Mouse (Mus musculus) left cerebral cortex, adult 8-10 months (tissue): Measurements from ENCODE around the gene Aph1a. TPM values are rescaled to one million over a fixed set of nuclear protein-coding genes. Genes with fewer than 3 reads are reported as not detected.

ENCODE experiments used
- total RNA-seq, 4 experiments: library from RNA; stranded (reverse); gene quantifications; 2 replicates each; pipeline ENCODE4 v1.2.4; 2022

Aph1a gene
- total RNA-seq, 4 experiments from 2014 or later = 65.4 to 77.7 (median 72.4) TPM

Other genes with a start within 250 kb of the Aph1a start
- 10 to 100 TPM; 47.2 to 59.6 (median 54.3) TPM for gene Mcl1, start 235.2 kb upstream of the Aph1a start, total RNA-seq
- gene Adamtsl4, start 206.1 kb upstream of the Aph1a start, total RNA-seq = 10 to 100 TPM in 3 of 4 experiments, 1 to 10 TPM in 1; 9.4 to 12.9 (median 11.4) TPM
- 10 to 100 TPM; 10.2 to 13.3 (median 11.7) TPM for gene Ecm1, start 154.4 kb upstream of the Aph1a start, total RNA-seq
- gene Tars2, start 133.8 kb upstream of the Aph1a start, total RNA-seq = 10 to 100 TPM; 36.2 to 40.6 (median 37.4) TPM
- gene Rprd2, start 75.1 kb upstream of the Aph1a start, total RNA-seq = 10 to 100 TPM; 60.1 to 68.9 (median 62.8) TPM
- 10 to 100 TPM; 25.2 to 36.6 (median 36.3) TPM for gene Prpf3, start 38.1 kb upstream of the Aph1a start, total RNA-seq
- 100 to 1,000 TPM; 139 to 170 (median 151) TPM for gene Mrps21, start 22.4 kb upstream of the Aph1a start, total RNA-seq
- gene Ciart, start 11.7 kb upstream of the Aph1a start, total RNA-seq = 10 to 100 TPM; 27.0 to 55.7 (median 48.4) TPM
- gene BC028528, start 2.0 kb upstream of the Aph1a start, total RNA-seq = 10 to 100 TPM in 1 of 4 experiments, 1 to 10 TPM in 3; 6.0 to 14.9 (median 8.1) TPM
- gene Car14, start 10.7 kb downstream of the Aph1a start, total RNA-seq = 10 to 100 TPM; 12.2 to 20.3 (median 14.2) TPM
- gene Anp32e, start 35.3 kb downstream of the Aph1a start, total RNA-seq = 100 to 1,000 TPM in 3 of 4 experiments, 10 to 100 TPM in 1; 95.2 to 110 (median 106) TPM
- gene Plekho1, start 102.0 kb downstream of the Aph1a start, total RNA-seq = 10 to 100 TPM; 64.0 to 86.2 (median 81.6) TPM
- 10 to 100 TPM; 44.9 to 55.2 (median 50.3) TPM for gene Vps45, start 164.5 kb downstream of the Aph1a start, total RNA-seq
- 10 to 100 TPM; 33.4 to 40.7 (median 38.5) TPM for gene Otud7b, start 210.6 kb downstream of the Aph1a start, total RNA-seq